Mouse (Mus musculus): ENCODE data around the gene Adi1.

DNA sequence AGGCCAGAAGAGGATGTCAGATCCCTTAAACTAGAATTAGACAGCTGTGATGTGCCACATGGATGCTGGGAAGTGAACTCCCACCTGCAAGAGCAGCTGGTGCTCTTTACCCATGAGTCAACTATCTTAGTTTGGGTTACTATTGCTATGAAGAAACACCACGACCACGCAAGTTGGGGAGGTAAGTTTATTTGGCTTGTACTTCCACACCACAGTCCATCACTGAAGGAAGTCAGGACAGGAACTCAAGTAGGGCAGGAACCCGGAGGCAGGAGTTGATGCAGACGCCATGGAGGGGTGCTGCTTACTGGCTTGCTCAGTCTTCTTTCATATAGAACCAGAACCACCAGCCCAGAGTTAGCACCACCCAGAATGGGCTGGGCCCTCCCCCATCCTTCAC, 47.9 kb upstream of the Adi1 start:
- TF ChIP-seq CTCF (IDR thresholded peaks at IDR 0.05; ENCODE audit: extremely low read depth, insufficient read depth, low read length) (no peak), POLR2A (IDR thresholded peaks at IDR 0.05; ENCODE audit: extremely low read depth, insufficient read depth, low read length) (no peak)

Data from cortical plate, adult 2 months (tissue).